19 mouse cellular contexts compared by ENCODE assay signal in genomic region chr17:66252926-66253325, GRCm38 (mm10).
DNase-seq lines count a peak whose midpoint lies in the region; ATAC-seq lines count a peak whose summit lies in the region.
"Had no signal": no experiment of that assay in that cellular context is flagged by ENCODE, and none has a peak within 500 bp of the region (broad histone marks: within the 10 kb centered on the region; RNA-seq: fewer than 3 reads in every experiment).

No protein-coding gene starts in this region.

- no peak overlapping the region for H3K4me3 ChIP-seq in forebrain, embryonic 16.5 days (replicated peaks; ENCODE audit: low read length)
- H3K4me3 ChIP-seq: embryonic facial prominence, embryonic 12.5 days; embryonic facial prominence, embryonic 15.5 days; hindbrain, embryonic 12.5 days; hindbrain, embryonic 15.5 days had no signal

- H3K4me2 ChIP-seq in forebrain, embryonic 16.5 days (ENCODE audit: low read length) = no peak overlapping the region
- H3K4me2 ChIP-seq: embryonic facial prominence, embryonic 12.5 days; embryonic facial prominence, embryonic 15.5 days; heart, embryonic 11.5 days; hindbrain, embryonic 12.5 days; hindbrain, embryonic 15.5 days had no signal

- DNase-seq in cerebellum, adult 18-20 months = peak; percentile 45 to 50
- DNase-seq in cerebellum, postnatal 4 days (ENCODE audit: low spot score in 2 of 2) = no peak
- DNase-seq in cerebellum, adult 9-10 months = peak; percentile 61
- DNase-seq in cerebellum, postnatal 36 days = peak; percentile 27 to 37
- no peak for DNase-seq in frontal cortex, postnatal 10 days (ENCODE audit: low spot score in 2 of 2)
- DNase-seq: adrenal gland, adult 2 months; adrenal gland, postnatal 14 days; gastrocnemius, postnatal 10 days; heart, adult 11 months; kidney, adult 2 months had no signal

- no peak overlapping the region for H3K27ac ChIP-seq in forebrain, embryonic 16.5 days (ENCODE audit: low read length)
- H3K27ac ChIP-seq: embryonic facial prominence, embryonic 12.5 days; embryonic facial prominence, embryonic 15.5 days; hindbrain, embryonic 12.5 days; hindbrain, embryonic 15.5 days had no signal

- no peaks in the 10 kb centered on the region for H3K27me3 ChIP-seq in forebrain, embryonic 16.5 days (replicated peaks; ENCODE audit: control insufficient read depth, insufficient read depth, low read length)
- H3K27me3 ChIP-seq: embryonic facial prominence, embryonic 12.5 days; embryonic facial prominence, embryonic 15.5 days; hindbrain, embryonic 12.5 days; hindbrain, embryonic 15.5 days had no signal

- ATAC-seq in forebrain, embryonic 16.5 days = no peak
- ATAC-seq: CD4-positive, CD25-positive, alpha-beta regulatory T cell, adult 4 months; forebrain, embryonic 14.5 days; intestine, postnatal 0 days had no signal

- no peaks in the 10 kb centered on the region for H3K9me3 ChIP-seq in forebrain, embryonic 16.5 days (ENCODE audit: control insufficient read depth, low read length)
- H3K9me3 ChIP-seq: embryonic facial prominence, embryonic 12.5 days; embryonic facial prominence, embryonic 15.5 days; hindbrain, embryonic 12.5 days; hindbrain, embryonic 15.5 days had no signal

- 94% methylated on average over 6 of the region's 6 CpGs for WGBS in forebrain, embryonic 16.5 days

- no peak overlapping the region for H3K9ac ChIP-seq in forebrain, embryonic 16.5 days (replicated peaks; ENCODE audit: low read depth, low read length)
- H3K9ac ChIP-seq: embryonic facial prominence, embryonic 12.5 days; embryonic facial prominence, embryonic 15.5 days; hindbrain, embryonic 12.5 days; hindbrain, embryonic 15.5 days had no signal

- no peaks in the 10 kb centered on the region for H3K36me3 ChIP-seq in forebrain, embryonic 16.5 days (ENCODE audit: control insufficient read depth, insufficient read depth)
- H3K36me3 ChIP-seq: embryonic facial prominence, embryonic 12.5 days; embryonic facial prominence, embryonic 15.5 days; hindbrain, embryonic 12.5 days; hindbrain, embryonic 15.5 days had no signal

- H3K4me1 ChIP-seq in forebrain, embryonic 16.5 days (replicated peaks; ENCODE audit: control insufficient read depth, insufficient read depth, low read length) = no peaks in the 10 kb centered on the region
- H3K4me1 ChIP-seq: embryonic facial prominence, embryonic 12.5 days; embryonic facial prominence, embryonic 15.5 days; hindbrain, embryonic 12.5 days; hindbrain, embryonic 15.5 days had no signal

Comparison
In these comparisons a context has a peak if more than half of its experiments do, and no peak if none do; other contexts are left out.
1. DNase-seq: peak in cerebellum, adult 18-20 months (2 of 2), cerebellum, adult 9-10 months (single experiment) and cerebellum, postnatal 36 days (2 of 2); none in cerebellum, postnatal 4 days (0 of 2) and frontal cortex, postnatal 10 days (0 of 2).